Mouse (Mus musculus): Measurements from ENCODE around the gene Tnf.

The Tnf gene

GRCm38 (mm10) chr17:35198029-35198428 is 3.8 kb downstream of the Tnf start:
- DNase-seq (ENCODE audit: low spot score) = no peak

DNA sequence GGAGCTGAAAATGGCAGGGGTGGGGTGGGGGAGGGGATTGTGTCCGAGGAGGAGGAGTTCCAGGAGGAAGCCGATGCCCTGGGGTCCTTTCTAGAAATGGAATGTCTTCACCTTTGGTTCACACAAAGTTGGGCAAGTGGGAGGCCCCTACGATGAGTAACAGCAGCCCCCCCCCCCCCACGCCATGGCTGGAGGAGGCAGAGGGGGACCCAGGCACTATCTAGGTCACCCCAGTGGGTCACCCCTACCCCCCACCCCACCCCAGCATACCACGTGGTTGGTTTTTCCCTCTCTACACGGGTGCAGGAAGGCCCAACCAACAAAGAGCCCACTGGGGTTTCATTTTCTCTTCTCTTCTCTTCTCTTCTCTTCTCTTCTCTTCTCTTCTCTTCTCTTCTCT is 4.7 kb downstream of the Tnf start:
- DNase-seq (ENCODE audit: low spot score) = peak; percentile 26

DNA sequence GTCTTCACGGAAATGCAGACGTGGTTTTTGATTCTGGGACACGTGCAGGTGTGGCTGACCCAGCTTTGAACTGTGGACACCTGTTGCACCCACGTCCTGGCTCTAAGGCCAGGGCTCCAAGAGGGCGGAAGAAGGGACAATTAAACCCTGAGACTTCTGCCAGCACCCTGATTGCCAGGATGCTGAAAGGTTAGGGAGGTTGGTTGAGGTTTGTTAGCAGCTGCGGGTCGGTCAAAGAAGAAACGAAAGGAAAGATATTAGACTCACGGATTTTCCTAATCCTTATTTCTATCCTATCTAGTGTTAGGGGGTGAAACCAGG is 5.5 kb downstream of the Tnf start:
- peak; percentile 31 for DNase-seq (ENCODE audit: low spot score)

DNA sequence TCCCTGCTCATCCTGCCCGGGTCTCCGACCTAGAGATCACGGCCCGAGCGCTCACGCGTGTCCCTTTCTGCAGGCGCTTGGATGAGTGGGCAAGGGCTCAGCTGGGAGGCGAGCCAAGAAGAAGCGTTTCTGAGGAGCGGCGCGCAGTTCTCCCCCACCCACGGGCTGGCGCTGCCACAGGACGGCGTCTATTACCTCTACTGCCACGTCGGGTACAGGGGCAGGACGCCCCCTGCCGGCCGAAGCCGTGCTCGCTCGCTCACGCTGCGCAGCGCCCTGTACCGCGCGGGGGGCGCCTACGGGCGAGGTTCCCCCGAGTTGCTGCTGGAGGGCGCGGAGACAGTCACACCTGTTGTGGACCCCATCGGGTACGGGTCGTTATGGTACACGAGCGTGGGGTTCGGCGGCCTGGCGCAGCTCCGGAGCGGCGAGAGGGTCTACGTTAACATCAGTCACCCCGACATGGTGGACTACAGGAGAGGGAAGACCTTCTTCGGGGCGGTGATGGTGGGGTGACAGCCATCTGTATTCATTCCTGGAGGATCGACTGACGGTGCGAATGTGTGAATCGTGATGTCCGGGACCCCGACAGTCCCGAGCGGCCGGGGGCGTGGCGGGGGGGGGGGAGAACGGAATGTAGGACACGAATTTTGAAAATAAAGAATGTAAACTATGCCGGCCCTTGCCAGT is 6.0 kb downstream of the Tnf start:
- peak; percentile 92 for DNase-seq (ENCODE audit: low spot score)

GRCm38 (mm10) chr17:35194844-35195630 is 6.8 kb downstream of the Tnf start:
- DNase-seq (ENCODE audit: low spot score) = peak; percentile 16

- DNase-seq (ENCODE audit: low spot score) = peak; percentile 87
Observed at GRCm38 (mm10) chr17:35193881-35194843, 7.6 kb downstream of the Tnf start, which contains the start of gene Ltb. TSS of gene Ltb (plus strand) at chr17:35194439.

DNA sequence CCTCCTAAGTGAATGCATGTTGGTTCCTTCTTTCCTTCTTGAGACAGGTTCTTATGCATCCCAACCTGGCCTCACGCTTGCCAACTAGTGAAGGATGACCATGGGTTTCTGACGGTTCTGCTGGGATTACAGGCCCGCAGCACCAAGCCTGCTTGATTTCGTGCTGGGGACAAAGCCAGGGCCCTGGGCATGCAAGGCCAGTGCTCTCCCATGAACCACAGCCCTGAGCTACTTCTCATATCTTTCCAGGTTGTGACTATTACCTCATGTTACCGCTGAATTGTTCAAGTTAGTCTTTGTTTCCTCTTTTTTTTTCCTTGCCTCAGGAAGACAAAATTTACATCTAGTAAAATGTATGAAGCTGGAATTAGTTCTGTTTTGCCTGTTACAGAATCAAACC is 8.9 kb downstream of the Tnf start:
- no peak for DNase-seq (ENCODE audit: low spot score)

DNA sequence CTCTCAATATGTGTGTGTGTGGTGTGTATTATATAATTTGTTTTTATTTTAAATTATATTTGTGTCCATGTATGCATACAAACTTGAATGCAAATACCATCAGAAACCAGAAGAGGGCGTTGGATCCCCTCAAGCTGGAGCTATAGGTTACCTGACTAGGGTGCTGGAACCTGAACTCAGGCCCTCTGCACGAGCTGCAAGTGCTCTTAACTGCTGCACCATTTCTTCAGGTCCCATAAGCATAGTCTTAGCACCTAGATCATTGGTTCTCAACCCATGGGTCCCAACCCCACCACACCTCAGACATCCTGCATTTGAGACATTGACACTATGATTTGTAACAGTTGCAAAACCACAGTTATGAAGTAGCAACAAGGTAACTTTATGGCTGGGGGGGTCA is 10.1 kb downstream of the Tnf start:
- peak; percentile 20 for DNase-seq (ENCODE audit: low spot score)

DNA sequence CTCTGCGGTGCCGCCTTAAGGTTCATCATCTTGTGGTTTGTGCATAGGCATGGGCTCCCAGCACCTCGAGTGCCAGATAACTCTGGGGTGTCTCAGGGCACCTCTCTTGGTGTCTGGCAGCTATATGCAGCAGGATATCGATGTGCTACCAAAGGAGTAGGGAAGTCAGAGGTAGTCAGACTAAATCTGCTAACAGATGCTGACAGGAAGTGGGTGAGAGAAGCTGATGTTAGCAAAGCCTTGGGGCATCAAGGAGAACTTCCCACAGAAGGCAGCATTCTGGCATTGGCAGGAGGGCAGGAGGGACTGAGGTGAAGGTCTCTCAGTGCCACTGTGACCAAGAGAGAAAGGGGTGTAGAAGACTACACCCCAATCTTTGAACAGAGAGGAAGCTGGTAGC is 11.7 kb downstream of the Tnf start:
- peak; percentile 77 for DNase-seq (ENCODE audit: low spot score)

GRCm38 (mm10) chr17:35189186-35189585 is 12.6 kb downstream of the Tnf start:
- peak; percentile 19 for DNase-seq (ENCODE audit: low spot score)

DNA sequence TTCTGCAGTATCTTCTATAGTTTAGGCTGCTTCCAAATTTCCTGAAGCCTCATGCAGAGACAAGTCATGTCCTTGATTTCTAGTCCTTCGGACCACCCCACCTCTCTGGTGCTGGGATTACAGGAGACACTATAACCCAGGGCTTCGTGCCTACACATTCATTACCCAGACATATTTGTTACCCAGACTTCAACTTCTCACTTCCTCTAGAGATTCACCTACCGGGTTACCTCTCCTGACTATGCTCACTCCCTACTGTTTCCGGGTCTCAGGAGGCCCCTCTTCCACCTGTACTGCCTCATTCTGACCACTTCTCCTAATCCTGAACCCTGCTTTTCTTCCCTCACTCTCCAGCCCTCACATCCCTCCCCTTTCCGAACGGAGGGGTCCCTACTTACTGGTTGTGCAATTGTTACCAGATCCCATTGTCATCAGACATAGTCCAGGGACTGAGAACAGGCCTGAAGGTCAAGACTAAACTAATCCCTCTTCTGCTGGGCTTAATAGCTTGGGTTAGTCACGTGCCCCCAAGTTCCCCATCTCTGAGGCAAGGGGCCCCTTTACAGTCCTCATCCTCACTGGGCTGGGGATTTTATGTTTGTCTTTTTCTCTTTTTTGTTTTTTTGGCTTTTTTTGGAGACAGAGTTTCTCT is 13.7 kb downstream of the Tnf start, which contains the start of gene Lst1:
Gene Lst1 (minus strand): TSS at position 481 of the 652 bp plus-strand sequence.
- no peak for DNase-seq (ENCODE audit: low spot score)

DNA sequence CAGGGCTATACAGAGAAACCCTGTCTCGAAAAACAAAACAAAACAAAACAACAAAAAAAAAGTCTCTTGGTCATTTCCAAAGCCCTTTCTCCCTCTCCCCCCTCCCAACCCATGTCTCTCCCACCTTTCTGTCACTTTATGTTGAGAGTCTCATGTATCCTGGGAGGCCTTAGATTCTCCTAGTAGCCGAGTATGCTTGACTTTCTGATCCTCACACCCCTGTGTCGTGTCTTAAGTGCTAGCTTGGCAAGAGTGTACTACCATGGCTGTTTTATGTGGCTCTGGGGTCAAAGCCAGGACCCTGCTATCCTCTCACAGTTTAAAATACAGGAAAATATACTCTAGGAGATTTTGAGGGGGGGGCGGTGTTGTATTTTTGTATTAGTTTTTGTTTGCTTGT is 14.5 kb downstream of the Tnf start:
- DNase-seq (ENCODE audit: low spot score) = no peak

- DNase-seq (ENCODE audit: low spot score) = peak; percentile 73
Observed at GRCm38 (mm10) chr17:35186681-35187080, 15.1 kb downstream of the Tnf start.

GRCm38 (mm10) chr17:35185639-35186611 is 15.9 kb downstream of the Tnf start:
- DNase-seq (ENCODE audit: low spot score) = peak; percentile 81

- peak; percentile 33 for DNase-seq (ENCODE audit: low spot score)
Observed at GRCm38 (mm10) chr17:35180093-35180492, 21.7 kb downstream of the Tnf start.

DNA sequence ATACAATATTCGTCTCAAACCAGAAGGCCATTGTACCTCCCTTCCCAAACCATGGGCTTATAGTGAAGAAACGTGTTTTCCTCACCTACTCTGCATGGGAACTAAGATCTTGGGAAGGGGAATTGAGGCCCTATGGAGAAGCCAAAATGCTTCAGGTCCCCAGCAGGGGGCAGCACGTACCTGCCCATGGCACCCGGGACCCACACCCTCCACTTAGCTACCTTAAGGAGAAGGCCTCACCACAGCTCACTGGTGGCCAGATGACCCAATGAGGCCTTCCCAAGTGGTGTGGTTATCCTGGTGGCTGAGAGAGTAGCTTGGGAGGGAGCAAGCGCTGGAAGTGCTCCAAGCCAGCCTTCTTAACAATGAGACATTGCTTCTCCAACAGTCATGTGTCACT is 23.3 kb downstream of the Tnf start:
- peak; percentile 76 for DNase-seq (ENCODE audit: low spot score)

- no peak for DNase-seq (ENCODE audit: low spot score)
Observed at GRCm38 (mm10) chr17:35175968-35176367, 25.8 kb downstream of the Tnf start, which contains the start of gene Aif1. TSS of gene Aif1 (minus strand) at chr17:35176068.

- DNase-seq (ENCODE audit: low spot score) = no peak
Observed at GRCm38 (mm10) chr17:35175382-35175781, 26.4 kb downstream of the Tnf start.

DNA sequence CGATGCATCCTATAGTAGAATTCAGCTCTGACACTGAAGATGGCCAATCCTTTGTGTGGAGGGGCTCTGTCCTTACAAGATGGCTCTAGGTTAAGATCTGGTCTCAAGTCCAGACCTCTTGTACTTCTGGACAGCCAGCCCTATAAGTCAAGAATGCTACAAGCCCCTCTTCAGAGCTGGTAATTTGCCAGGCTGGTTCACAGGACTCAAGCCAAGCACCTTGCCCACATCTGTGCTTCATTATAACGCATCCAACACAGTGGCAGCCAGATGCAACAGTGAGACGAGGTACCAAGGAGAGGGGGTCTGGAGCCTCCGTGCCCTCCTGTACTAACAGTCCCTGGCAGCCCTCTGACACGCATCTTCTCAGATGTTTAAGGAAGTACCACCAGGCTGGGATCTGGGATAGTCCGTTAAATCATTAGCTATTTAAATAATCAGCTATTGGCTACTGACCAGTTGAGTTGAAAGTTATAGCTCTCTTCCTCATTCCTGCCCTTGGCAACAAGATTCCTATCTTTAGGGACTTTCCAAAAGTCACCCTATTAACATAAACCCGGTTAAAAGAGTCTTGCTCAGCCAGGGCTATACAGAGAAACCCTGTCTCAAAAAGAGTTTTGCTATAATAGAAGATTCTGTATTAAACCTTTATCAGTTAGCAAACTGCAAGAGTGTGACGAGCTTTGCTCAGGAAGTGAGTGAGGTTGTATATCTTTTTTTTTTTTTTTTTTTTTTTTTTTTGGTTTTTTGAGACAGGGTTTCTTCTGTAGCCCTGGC is 27.4 kb downstream of the Tnf start:
- DNase-seq (ENCODE audit: low spot score) = no peak

- DNase-seq (ENCODE audit: low spot score) = peak; percentile 47
Observed at GRCm38 (mm10) chr17:35173329-35173728, 28.5 kb downstream of the Tnf start.
